Mouse (Mus musculus): Measurements from ENCODE around the gene Tnip3. TPM values are rescaled to one million over a fixed set of nuclear protein-coding genes. Genes with fewer than 3 reads are reported as not detected.

Tnip3 gene
- polyA plus RNA-seq, 1 experiment = not detected

- no peak for TF ChIP-seq POLR2A (IDR thresholded peaks at IDR 0.05; ENCODE audit: borderline replicate concordance, control insufficient read depth, low read depth, low read length)
- no peak for TF ChIP-seq CTCF (IDR thresholded peaks at IDR 0.05; ENCODE audit: control insufficient read depth, insufficient read depth, low read length)
- WGBS = 82% methylated on average over 1 of the region's 1 CpGs
Observed at GRCm38 (mm10) chr6:65533687-65534086, 8.6 kb downstream of the Tnip3 start.

GRCm38 (mm10) chr6:65537327-65537884, 12.3 kb downstream of the Tnip3 start:
- Histone ChIP-seq H3K27ac (ENCODE audit: control insufficient read depth, insufficient read depth, low read depth, low read length, poor library complexity) (no peak overlapping the region), H3K4me1 (ENCODE audit: control insufficient read depth, insufficient read depth, low read length) (no peaks in the 10 kb centered on the region), H3K4me3 (replicated peaks; ENCODE audit: control insufficient read depth, low read depth, low read length) (no peak overlapping the region)
- WGBS = 62% methylated on average over 5 of the region's 5 CpGs
- no peak for TF ChIP-seq CTCF (IDR thresholded peaks at IDR 0.05; ENCODE audit: control insufficient read depth, insufficient read depth, low read length)
- TF ChIP-seq POLR2A (IDR thresholded peaks at IDR 0.05; ENCODE audit: borderline replicate concordance, control insufficient read depth, low read depth, low read length) = no peak

More at GRCm38 (mm10) chr6:65533687-65534086, 8.6 kb downstream of the Tnip3 start:
- no peak overlapping the region for H3K4me3 ChIP-seq (replicated peaks; ENCODE audit: control insufficient read depth, low read depth, low read length)
- no peaks in the 10 kb centered on the region for H3K4me1 ChIP-seq (ENCODE audit: control insufficient read depth, insufficient read depth, low read length)
- no peak overlapping the region for H3K27ac ChIP-seq (ENCODE audit: control insufficient read depth, insufficient read depth, low read depth, low read length, poor library complexity)

GRCm38 (mm10) chr6:65538022-65538652, 13.0 kb downstream of the Tnip3 start:
- Histone ChIP-seq H3K4me1 (ENCODE audit: control insufficient read depth, insufficient read depth, low read length) (no peaks in the 10 kb centered on the region), H3K4me3 (replicated peaks; ENCODE audit: control insufficient read depth, low read depth, low read length) (no peak overlapping the region), H3K27ac (ENCODE audit: control insufficient read depth, insufficient read depth, low read depth, low read length, poor library complexity) (no peak overlapping the region)
- WGBS = 76% methylated on average over 9 of the region's 9 CpGs
- TF ChIP-seq POLR2A (IDR thresholded peaks at IDR 0.05; ENCODE audit: borderline replicate concordance, control insufficient read depth, low read depth, low read length) (no peak), CTCF (IDR thresholded peaks at IDR 0.05; ENCODE audit: control insufficient read depth, insufficient read depth, low read length) (no peak)

- 72% methylated on average over 3 of the region's 3 CpGs for WGBS
- TF ChIP-seq POLR2A (IDR thresholded peaks at IDR 0.05; ENCODE audit: borderline replicate concordance, control insufficient read depth, low read depth, low read length) (no peak), CTCF (IDR thresholded peaks at IDR 0.05; ENCODE audit: control insufficient read depth, insufficient read depth, low read length) (no peak)
- Histone ChIP-seq H3K4me1 (ENCODE audit: control insufficient read depth, insufficient read depth, low read length) (no peaks in the 10 kb centered on the region), H3K4me3 (replicated peaks; ENCODE audit: control insufficient read depth, low read depth, low read length) (no peak overlapping the region), H3K27ac (ENCODE audit: control insufficient read depth, insufficient read depth, low read depth, low read length, poor library complexity) (no peak overlapping the region)
Observed at GRCm38 (mm10) chr6:65538921-65539320, 13.8 kb downstream of the Tnip3 start.

- no peaks in the 10 kb centered on the region for H3K4me1 ChIP-seq (ENCODE audit: control insufficient read depth, insufficient read depth, low read length)
- WGBS = 73% methylated on average over 2 of the region's 2 CpGs
- H3K27ac ChIP-seq (ENCODE audit: control insufficient read depth, insufficient read depth, low read depth, low read length, poor library complexity) = no peak overlapping the region
- no peak overlapping the region for H3K4me3 ChIP-seq (replicated peaks; ENCODE audit: control insufficient read depth, low read depth, low read length)
- TF ChIP-seq CTCF (IDR thresholded peaks at IDR 0.05; ENCODE audit: control insufficient read depth, insufficient read depth, low read length) (no peak), POLR2A (IDR thresholded peaks at IDR 0.05; ENCODE audit: borderline replicate concordance, control insufficient read depth, low read depth, low read length) (no peak)
Observed at GRCm38 (mm10) chr6:65540138-65540537, 15.0 kb downstream of the Tnip3 start.

GRCm38 (mm10) chr6:65541094-65541493, 16.0 kb downstream of the Tnip3 start:
- WGBS = 73% methylated on average over 3 of the region's 3 CpGs
- H3K4me3 ChIP-seq (replicated peaks; ENCODE audit: control insufficient read depth, low read depth, low read length) = no peak overlapping the region
- TF ChIP-seq POLR2A (IDR thresholded peaks at IDR 0.05; ENCODE audit: borderline replicate concordance, control insufficient read depth, low read depth, low read length) = no peak
- TF ChIP-seq CTCF (IDR thresholded peaks at IDR 0.05; ENCODE audit: control insufficient read depth, insufficient read depth, low read length) = no peak
- H3K27ac ChIP-seq (ENCODE audit: control insufficient read depth, insufficient read depth, low read depth, low read length, poor library complexity) = no peak overlapping the region
- no peaks in the 10 kb centered on the region for H3K4me1 ChIP-seq (ENCODE audit: control insufficient read depth, insufficient read depth, low read length)

GRCm38 (mm10) chr6:65542391-65542790, 17.3 kb downstream of the Tnip3 start:
- 45% methylated on average over 3 of the region's 3 CpGs for WGBS
- H3K4me1 ChIP-seq (ENCODE audit: control insufficient read depth, insufficient read depth, low read length) = no peaks in the 10 kb centered on the region
- H3K4me3 ChIP-seq (replicated peaks; ENCODE audit: control insufficient read depth, low read depth, low read length) = no peak overlapping the region
- TF ChIP-seq POLR2A (IDR thresholded peaks at IDR 0.05; ENCODE audit: borderline replicate concordance, control insufficient read depth, low read depth, low read length) (no peak), CTCF (IDR thresholded peaks at IDR 0.05; ENCODE audit: control insufficient read depth, insufficient read depth, low read length) (no peak)
- no peak overlapping the region for H3K27ac ChIP-seq (ENCODE audit: control insufficient read depth, insufficient read depth, low read depth, low read length, poor library complexity)

- Histone ChIP-seq H3K27ac (ENCODE audit: control insufficient read depth, insufficient read depth, low read depth, low read length, poor library complexity) (no peak overlapping the region), H3K4me3 (replicated peaks; ENCODE audit: control insufficient read depth, low read depth, low read length) (no peak overlapping the region), H3K4me1 (ENCODE audit: control insufficient read depth, insufficient read depth, low read length) (no peaks in the 10 kb centered on the region)
- TF ChIP-seq POLR2A (IDR thresholded peaks at IDR 0.05; ENCODE audit: borderline replicate concordance, control insufficient read depth, low read depth, low read length) (no peak), CTCF (IDR thresholded peaks at IDR 0.05; ENCODE audit: control insufficient read depth, insufficient read depth, low read length) (no peak)
- WGBS = 68% methylated on average over 1 of the region's 1 CpGs
Observed at GRCm38 (mm10) chr6:65542913-65543312, 17.8 kb downstream of the Tnip3 start.

Measured in bone marrow, adult 2 months (tissue).